Mouse (Mus musculus) small intestine, adult 2 months (tissue): Measurements from ENCODE around the gene Gm20388.

Experiments used
- CTCF ChIP-seq: fragments of 200-500 bp; IDR thresholded peaks from 2 replicates; pipeline ENCODE4 v1.5.1; 2012; ENCODE audit warnings: low read depth, mild to moderate bottlenecking, control low read depth, inconsistent platforms, low read length, moderate library complexity, mixed read lengths; ENCODE audit not compliant: insufficient replicate concordance, insufficient read length; ENCODE audit errors: extremely low read depth
- POLR2A ChIP-seq: fragments of 200-500 bp; IDR thresholded peaks from 2 replicates; pipeline ENCODE4 v1.6.1; 2012; ENCODE audit warnings: low read depth, mild to moderate bottlenecking, control low read depth, inconsistent platforms, low read length, moderate library complexity

- no peak for TF ChIP-seq CTCF
- TF ChIP-seq POLR2A = no peak
Observed at GRCm38 (mm10) chr8:122281317-122282034, 2370.8 kb downstream of the Gm20388 start.
